Mouse (Mus musculus): ENCODE data around the gene Sidt2.
A peak's percentile ranks its signal among the peaks of the same experiment; 100 is the strongest.

Sidt2 gene

DNA sequence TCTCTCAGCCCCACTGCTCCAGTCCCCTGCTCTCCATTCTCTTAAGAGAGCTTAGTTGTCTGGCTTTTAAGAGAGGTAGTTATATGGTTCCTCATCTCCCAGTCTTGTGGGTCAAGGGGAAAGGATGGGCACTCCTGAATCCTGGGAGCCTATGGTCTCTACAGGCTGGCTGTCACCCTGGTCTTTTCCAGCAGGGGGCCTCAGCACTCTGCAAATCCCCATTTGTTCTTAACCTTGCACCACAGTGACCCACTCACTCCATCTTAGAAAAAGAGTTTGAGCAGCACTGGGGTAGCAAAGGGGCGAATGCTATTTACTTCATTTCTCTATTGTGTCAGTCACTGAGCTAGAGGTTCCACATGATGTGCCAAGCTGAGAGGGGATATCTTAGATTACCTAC is 43.4 kb downstream of the Sidt2 start:
- DNase-seq (ENCODE audit: low spot score) = no peak

DNA sequence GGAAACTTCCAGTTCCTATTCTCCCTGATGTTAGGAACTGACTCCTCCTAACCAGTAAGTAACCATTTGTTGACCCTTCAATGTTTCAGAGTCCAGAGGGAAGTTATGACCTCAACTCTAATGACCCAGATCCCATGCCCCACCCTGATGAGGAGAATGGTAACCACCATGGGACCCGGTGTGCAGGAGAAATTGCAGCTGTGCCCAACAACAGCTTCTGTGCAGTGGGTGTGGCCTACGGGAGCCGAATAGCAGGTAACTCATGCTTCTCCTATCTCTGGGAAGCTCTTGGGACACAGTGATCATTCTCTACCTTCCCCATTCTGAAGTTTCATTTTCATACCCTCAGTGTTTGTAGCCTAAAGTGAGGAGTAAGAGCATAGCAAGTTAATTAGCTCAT is 44.1 kb downstream of the Sidt2 start:
- DNase-seq (ENCODE audit: low spot score) = no peak

DNA sequence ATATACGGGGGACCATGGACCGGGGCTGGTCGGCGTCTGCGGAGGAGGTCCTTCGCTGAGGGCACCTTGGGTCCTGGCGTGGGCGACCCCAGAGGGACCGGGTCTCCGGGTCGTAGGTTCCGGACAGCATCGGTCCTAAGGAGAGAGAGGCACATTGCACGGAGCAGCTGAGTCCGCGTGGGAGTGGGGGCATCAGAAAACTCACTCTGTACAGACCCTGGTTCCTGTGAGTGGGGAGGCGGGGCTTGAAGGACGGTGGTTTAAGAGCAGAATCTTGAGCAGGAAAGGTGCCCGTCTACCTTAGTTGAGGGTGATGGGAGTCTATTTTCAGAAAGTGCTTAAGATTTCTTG is 48.0 kb downstream of the Sidt2 start:
- no peak for DNase-seq (ENCODE audit: low spot score)

DNA sequence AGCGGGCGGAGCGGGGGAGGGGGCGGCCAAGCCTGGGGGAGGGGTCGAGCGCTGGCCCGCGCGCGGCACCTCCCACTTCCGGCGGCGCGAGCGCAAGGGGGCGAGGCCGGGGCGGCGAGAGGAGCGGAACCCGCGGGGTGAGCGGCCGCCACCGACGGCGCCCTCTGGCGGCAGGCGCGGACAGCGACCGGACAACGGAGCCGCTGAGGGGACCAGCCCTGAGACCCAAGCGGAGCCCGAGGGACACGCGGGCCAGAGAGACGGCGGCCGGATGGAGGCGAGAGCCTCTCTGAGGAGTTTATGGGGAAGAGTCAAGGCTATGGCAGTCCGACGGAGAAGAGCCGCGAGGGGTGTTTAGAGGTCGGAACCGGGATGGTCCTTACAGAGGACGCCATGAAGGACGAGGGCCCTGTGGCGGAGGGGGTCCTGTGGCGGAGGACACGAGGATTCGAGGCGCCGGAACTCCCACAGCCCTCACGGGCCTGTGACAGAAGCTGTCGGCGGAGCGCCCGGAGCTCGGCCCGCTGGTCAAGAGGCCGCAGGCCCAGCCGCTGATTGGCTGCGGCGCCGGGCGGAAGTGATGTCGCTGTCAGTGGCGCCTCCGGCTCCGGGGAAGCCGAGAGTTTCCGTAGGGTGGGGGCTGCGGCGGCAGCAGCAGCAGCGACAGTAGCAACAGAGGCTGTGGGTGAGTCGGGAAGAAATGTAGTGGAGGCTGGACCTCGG is 48.5 kb downstream of the Sidt2 start, which contains the start of the genes Pcsk7 and Rnf214:
Gene Pcsk7, plus strand, starts transcription at position 143 of the 723 bp plus-strand sequence.
Gene Rnf214, minus strand, starts transcription at position 557 of the 723 bp plus-strand sequence.
- peak; percentile 94 for DNase-seq (ENCODE audit: low spot score)

DNA sequence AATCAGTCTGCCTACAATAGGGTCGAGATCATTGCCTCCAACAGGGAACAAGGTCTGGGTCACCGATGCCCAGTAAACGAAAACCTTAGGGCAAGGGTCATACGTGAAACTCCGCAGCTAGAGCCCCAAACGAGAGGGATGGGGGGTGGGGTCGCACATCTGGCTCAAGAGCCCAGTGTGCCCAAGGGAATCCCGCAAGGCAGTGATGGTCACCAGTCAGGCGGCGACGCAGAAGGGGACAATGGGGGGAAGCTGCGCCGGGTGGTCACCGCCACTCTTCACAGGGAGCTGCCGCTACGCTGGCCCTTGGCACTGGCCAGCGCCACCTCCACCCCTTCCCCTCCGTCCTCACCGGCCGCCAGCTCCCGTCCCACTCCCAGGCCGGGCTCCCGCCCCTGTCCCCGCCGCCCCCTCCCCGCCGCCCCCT is 49.2 kb downstream of the Sidt2 start:
- DNase-seq (ENCODE audit: low spot score) = no peak

DNA sequence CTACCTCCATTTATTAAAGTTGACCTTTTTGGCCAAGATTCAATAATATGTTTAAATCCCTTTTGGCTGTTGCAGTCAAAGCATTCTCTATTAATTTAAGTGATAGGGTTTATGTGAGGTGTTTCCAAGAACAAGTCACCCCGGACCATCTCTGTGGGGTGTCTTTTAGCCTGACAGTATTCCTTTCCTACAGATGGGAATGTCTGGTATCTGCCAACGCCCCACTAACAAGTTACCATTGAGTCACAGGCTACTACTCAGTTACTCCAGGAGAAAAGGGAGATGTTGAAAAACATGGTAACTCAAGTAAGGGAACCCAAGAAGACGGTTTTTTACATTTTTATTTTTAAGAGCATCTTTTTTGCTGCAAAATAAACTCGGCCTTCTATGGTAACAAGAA is 49.9 kb downstream of the Sidt2 start:
- DNase-seq (ENCODE audit: low spot score) = no peak

DNA sequence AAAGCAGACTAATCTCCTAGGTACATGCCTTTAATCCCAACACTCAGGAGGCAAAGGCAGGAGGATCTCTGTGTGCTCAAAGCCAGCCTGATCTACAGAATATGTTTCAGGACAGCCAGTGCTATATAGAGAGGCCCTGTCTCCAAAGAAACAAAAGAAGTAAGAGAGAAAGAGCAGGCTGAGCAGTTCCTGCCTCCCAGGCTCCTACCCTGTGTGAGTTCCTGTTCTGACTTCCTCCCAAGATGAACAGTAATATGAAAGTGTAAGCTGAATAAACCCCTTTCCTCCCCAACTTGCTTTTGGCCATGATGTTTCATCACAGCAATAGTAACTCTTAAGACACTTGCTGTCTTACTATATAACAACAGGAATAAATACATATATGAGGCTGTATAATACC is 61.4 kb downstream of the Sidt2 start:
- no peak for DNase-seq (ENCODE audit: low spot score)
